Mouse (Mus musculus) heart, adult 11 months (tissue): ENCODE measurements around the gene Hnf4a.

Experiments used
- DNase-seq: peaks from one replicate; pipeline ENCODE4 v3.0.0; 2022

Gene Hnf4a

DNA sequence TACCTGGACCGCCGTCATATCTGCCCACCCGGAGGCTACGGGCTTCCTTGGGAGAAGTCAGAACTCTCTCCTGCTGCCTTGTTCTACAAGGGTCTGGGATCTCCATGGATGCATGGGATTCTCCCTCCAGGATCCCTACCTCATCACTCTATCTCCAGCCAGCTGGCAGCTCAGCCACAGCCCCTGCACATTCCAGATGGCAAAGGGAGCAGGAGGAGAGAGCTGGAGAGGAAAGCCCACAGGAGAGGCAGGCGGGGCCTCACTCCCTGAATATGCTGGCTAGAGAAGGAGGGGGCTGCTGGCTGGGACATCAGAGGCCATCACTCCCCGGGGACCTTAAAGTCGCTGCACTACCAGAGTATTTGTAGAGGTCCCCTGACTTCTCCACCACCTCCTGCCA lies 15.3 kb upstream of the Hnf4a start:
- no peak for DNase-seq

DNA sequence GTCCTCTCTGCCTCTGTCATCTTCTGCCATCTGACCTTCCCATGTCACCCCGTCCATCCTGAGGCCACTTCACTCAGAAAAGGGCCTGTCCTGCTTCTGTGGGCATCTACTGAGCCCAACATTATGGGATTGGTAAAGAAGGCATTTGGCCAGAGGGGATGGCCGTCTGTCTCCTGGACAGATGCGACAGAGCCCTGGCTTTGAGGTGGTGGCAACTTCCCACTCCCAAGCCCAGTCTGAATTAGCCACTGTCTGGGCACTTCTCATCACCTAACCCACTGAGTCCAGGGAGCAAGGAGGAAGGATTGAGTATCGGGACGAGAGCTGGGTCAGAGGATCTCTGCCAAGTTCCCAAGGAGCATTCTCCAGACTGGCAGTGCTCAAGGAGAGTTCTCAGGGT lies 14.6 kb upstream of the Hnf4a start, which contains the start of gene R3hdml:
Gene R3hdml (plus strand): TSS at position 301 of the 400 bp plus-strand sequence.
- no peak for DNase-seq

DNA sequence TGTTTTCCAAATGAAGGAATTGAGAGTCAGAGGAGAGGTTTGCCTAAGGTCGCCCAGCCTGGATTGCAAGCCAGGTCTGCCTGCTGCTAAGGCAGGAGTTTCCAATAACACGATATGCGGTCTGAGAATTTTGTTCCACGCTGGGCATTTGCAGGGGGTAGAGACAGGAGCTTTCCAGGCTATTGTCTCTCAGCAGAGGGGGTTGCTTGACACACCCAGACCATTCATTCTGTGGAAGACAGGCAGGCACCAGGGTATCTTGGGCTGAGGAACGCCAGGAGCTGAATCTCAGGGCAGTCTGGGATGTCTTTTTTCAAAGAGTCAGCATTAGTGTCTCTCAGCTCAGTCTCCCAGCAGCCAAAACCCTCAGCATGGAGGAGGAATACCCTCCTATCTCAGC lies 13.6 kb upstream of the Hnf4a start:
- no peak for DNase-seq

DNA sequence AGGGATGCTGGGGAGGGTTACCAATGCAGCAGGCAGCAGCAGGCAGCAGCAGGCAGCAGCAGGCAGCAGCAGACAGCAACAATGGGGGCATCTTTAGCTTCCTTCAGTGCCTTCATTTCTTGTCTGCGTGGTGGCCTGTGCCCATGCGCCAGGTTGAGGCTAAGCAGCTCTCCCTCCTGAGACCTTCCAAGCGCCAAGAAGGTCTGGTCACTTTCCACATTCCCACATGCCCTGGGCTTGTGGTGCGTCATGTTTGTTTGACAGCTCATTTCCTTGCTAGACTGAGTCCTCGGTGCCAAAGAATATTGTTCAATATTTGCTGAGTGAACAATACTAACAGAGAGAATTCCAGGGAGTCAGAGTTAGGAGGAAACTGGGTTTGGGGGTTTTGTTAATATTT lies 12.6 kb upstream of the Hnf4a start:
- DNase-seq: no peak

DNA sequence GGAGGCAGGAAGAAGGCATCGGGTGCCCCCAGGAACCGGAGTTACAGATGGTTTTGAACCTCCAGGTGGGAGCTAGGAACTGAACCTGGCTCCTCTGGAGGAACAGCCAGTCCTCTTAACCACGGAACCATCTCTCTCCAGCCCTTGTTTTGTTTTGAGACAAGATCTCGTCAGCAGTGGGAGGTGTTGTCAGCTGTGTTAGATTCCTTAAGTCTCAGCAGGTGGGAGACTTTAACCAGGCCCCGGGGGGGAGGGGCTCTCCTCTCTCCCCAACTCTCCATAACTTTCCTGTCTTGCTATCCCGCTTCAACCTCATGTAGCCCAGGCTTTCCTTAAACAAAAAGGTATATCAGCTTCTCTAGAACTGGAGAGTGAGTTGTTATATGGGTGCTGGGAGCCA lies 12.2 kb upstream of the Hnf4a start:
- DNase-seq: no peak

DNA sequence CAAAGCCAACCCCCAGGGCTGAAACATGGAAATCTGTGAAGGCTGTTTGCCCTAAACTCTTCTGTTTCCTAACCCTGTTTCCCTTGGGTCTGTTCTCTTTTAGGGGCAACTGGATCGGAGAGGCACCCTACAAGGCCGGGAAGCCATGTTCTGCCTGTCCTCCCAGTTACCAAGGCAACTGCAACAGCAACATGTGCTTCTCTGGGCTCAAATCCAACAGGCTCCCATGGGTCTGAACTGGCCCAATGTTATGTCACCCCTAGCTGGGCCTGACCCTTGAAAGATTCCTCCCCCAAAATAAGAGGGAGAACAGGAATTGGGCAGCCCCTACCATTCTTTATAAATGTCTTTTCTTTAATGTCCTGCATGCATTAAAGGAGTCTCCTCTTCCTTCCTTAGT lies 4.4 kb upstream of the Hnf4a start:
- DNase-seq: peak; percentile 95

DNA sequence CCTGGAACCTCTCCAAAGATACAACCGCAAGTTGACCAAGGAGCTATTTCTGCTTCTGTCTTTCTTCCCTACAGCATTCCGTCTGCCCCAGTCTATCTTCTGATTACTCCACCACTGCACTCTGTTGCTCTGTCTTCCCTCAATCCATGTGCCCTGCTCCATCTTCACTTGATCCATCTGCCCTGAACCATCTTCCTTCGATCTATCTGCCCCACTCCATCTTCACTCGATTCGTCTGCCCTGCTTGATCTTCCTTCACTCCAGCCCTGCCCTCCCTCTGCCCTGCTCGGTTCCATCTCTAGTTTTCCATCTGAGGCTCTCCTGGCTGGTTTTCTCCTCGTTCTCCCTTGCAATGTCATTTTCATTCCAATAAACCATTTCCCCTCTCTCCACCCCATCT lies 3.4 kb upstream of the Hnf4a start:
- no peak for DNase-seq

DNA sequence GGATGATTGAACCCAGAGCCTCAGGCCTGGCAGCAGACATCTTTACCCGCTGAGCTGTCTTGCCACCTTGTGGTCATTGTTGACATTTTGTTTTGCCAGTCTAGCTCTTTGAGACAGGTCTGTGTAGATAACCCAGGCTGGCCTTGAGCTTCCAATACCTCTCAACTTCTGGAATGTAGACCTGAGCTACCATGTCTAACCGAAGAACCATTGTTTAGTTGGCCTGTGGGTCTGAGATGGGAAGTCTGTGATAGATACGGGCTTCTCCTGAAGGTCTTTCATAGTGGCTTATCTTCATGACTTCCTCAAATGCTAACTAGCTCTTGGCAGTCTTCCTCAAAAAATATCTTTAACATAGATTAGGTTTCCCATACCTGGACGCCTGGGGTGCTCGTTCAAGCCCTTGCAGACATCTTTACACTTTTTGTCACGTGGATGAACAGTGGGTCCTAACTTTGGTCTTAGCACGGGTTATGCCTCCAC lies 19.2 kb downstream of the Hnf4a start:
- DNase-seq: no peak

DNA sequence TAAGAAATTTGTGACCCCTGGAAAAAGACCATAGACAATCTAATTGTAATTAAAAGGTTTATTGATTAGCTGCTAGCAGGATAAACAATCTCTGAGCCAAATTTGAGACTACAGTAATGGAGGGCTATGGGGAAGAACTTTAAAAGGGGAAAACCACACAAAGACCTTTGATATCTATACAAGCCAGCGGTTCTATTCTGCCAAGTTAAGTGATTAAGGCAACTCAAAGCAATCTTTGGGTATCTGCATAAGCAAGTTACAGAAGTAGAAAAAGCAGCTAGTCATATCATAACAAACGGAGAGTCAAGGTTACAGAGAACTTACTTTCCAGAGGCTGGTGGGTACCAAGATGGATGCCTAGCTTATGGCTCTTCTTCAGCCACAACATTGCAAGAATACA lies 20.9 kb downstream of the Hnf4a start:
- DNase-seq: no peak

DNA sequence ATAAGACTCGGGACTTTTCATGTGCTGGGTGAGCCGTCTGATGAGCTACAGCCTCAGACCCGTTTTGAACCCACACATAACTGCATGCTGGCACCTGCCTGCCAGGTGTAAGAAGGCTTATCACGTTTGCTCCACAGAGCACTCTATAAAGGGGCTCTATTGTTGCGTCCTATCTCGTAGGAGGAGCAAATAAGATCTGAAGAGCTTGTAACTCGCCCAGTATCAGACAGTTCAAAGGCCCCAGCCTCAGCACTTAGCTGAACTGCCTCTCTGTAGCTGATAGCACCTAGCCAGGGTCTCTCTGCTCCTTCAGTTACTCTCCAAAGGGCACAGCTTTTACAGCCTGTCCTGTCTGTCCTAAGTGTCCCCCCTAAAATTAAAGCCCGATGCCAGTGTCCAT lies 23.8 kb downstream of the Hnf4a start:
- DNase-seq: no peak

DNA sequence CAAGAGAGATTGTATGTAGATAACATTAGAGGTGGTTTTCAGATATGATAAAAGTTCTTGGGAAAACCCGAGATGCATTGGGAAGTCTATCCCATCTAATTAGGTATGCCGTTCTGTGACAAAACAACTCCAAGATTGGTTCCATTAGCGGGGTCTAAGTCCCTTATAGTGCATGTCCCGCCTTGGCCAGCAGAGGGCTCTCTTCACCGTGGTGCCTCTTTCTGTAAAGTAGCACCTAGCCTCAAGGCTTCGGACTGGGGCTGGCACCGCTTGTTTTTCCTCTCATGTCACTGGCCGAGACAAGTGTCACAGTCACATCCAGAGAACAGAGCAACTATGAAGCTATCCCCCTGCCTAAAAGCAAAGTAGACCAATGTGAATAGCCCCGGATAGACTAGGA lies 25.3 kb downstream of the Hnf4a start:
- DNase-seq: peak; percentile 95

DNA sequence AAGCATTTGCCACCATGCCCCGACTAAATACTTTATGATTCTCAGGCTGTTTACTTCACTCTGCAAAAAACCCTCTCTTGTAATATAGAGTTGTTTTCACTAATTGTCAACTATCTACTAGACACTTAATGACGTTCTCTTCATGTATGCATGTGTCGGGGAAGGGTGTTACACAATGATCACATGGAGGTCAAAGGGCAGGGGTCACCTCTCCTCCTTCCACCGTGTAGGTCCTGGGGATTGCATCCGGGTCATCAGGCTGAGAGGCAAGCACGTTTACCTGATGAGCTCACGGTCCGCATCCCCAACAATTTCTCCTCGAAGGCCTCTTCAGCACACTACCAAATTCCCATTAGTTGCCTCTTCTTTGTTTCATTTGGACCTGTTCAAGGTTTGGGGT lies 26.6 kb downstream of the Hnf4a start:
- DNase-seq: peak; percentile 78

DNA sequence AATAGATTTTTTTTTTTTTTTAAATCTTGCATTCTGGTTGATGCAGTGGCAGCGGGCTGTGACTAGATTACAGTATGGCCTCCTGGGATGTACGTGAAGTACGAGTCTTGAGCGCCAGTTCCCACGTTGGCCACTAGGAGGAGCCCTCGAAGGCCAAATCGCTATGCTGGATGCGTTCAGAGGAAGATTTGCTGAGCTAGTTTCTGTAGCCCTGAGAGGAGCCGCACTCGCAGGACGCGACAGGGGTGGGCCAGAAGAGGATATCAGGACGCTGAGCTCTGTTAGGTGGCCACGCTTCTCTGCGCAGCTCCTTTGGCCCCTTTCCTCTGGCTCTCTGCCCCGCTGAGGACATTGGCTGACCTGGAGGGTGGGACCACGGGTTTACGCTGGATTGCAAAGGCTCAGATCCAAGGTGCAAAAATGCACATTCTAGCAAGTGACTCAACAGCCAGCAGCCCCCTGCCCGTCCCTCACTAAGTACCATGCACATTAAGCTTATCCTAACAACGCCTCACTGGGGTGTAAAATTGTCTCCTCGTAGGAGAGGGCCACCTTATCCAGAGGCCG lies 28.4 kb downstream of the Hnf4a start:
- DNase-seq: peak; percentile 98

DNA sequence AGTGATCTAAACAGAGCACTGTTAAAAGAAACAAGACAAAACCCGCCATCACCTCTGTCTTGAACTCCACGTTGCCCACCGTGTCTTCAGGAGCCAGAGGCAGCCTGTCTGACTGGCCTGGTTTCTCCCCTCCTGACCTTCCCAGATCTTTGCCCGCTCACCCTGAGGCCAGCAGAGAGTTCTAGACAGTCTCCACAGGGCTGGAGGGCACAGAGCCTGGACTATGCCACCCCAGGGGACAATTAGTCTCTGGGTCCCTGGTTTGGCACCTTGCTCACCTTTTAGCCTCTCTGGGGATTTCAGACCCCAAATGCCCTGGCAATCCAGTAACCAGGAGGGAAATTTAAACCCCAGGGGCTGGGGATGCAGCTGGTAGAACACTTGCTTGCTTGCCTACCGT lies 30.8 kb downstream of the Hnf4a start:
- DNase-seq: peak; percentile 68

DNA sequence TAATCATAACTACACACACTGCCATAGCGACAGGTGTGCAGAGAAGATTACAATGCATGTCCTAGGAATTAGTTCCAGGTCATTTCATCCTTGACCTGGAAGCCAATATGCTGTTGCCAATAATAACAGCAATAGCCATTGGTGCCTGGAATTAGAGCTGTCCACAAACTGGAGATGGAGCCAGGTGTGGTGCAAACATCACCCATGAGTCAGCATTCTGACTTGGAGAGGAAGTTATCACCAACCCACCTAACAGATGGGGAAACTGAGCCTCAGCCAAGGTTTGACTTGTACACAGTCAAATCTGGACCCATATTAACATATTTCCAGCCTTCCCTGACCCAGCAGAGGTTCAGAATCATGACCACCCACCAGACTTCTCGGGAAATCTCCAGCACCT lies 31.8 kb downstream of the Hnf4a start:
- DNase-seq: no peak

DNA sequence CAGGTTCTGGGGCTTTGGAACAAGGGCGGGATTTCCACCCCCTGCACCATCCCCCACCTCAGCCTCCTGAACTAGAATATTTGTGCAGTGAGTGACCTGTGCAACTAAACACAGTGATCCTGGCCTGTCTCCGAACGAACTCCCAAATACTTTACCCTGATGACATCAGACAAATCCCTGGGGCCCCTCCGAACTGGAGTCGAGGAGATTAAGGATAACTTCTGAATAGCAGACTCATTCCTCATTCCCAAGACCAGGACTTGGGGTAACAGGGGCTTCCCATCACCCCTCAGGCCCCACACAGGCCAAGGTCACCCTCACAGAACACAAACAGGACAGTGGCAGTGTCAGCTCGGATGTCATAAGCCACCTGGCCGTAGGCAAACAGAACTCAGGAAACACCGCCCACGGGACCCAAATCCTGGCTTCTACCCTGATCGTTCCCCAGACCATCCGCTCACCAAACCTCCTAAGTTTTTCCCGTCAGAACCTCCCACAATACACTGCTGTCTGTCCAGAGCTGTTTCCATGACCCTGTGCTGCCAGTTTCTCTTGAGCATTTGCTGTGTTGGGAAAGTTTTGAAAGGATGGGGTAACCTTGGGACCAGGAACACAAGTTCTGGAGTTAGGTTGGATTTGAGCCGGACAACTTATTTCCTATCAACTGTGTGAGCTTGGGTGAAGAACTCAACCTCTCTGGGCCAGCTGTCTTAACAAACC lies 32.9 kb downstream of the Hnf4a start:
- DNase-seq: peak; percentile 95

DNA sequence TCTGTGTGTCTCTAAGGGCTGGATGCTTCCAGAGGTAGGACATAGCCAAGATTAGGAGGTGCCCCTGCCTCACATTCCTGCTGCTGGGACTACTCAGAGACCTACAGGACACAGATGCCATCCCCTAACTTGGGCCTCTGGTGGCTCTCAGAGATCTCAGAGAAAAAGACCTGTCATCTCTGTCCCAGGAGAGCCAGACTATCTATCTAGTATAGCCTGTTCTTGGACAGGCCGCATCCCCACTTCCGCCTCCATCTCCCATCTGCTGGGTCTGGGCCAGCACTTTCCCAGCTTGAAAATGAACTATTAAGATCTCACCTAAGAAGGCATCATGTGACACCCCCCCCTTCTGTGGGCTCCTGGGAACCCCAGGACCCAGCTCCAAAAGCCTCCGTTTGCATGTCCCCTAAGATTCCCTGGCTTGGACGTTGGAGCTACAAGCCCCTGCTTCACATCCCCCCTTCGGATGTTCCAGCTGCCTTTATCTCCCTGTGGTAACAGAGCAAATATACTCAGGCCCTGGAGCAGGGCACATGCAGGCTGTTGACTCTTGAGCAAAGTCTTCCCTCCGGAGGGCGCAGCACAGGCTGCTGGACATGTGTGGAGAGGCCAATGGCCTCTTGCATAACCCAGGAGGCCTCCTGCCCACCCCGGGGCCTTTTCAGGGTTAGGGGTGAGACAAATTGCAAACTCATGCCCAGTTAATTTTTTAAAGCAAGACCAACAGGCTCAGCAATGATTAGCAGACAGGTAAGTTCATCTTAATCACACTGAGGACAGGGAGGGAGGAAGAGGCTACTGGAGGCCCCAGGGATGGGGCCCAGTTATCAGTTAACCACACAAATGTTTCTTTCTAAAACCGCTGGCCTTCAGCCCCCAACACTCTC lies 33.9 kb downstream of the Hnf4a start:
- DNase-seq: peak; percentile 95

DNA sequence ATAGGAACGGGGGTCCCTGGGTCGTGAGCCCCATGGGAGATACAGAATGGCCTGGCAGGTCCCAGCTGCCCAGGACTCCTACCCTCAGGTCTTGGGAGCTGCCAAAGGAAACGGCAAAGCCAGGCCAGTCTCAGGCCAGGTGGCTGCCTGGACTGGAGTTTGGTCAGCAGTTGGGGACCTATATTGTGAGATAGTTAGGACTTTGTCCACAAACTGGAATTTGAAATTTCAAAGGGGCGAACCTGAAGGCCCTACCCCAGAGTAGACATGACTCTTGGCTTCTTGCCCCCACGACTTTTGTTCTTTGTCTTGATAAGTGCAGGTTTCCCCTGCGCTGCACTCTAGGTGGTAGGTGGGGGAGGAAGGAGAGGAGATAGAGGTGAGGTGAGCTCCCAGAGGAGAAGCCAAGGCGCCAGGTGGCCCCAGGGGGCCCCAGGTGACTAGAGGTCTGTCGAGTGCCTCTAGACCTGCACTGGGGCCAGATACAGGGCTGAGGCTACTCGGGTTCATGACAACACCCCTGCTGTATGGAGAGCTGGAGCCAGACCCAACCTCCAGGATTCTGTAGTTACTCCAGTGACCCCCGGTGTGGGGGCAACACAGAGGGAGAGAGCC lies 35.1 kb downstream of the Hnf4a start:
- DNase-seq: peak; percentile 89

DNA sequence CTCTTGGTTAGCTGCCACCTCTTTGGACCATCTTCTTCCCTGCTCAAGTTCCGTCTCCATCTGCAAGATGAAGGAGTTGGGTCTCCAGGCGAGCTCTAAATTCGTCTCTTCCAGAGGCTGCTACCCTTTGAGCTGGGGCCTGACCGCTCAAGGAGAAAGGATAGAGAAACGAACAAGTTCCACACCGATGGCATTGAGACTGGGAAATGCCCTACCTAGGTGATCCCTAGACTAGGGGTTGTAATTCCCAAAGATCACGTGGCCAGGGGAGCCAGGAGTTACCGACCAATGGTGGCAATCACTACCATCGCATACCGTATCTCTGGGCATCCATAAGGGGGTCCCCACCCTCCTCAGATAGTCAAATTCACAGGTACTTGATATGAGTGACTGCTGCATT lies 36.1 kb downstream of the Hnf4a start:
- no peak for DNase-seq

DNA sequence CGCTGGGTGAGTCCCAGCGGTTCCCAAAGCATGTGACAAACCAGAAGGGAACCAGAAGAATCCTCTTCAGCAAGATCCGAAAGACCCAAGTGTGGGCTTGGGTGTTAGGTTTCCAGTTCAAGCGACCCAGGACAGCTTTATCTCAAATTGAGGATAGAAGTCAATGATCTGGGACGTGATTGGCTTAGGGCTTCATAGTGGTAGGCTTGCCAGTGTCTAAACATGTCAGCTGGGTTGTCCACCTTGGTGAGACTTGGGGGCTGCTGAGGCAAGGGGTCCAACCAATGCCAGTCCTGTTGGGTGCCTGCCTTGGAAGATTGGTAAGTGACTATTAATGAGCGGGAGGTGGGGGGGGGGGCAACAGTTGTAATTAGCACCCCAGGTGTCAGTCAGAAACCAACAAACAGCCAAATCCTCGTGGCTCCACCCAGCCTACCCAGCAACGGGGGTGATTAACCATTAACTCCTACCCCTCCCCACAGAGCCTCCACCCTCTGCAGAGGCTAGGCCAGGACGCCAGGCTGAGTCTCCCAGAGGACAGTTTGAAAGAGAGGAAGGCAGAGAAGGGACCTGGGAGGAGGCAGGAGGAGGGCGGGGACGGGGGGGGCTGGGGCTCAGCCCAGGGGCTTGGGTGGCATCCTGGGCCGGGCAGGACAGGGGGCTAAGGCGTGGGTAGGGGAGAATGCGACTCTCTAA lies 40.2 kb downstream of the Hnf4a start:
- DNase-seq: no peak

DNA sequence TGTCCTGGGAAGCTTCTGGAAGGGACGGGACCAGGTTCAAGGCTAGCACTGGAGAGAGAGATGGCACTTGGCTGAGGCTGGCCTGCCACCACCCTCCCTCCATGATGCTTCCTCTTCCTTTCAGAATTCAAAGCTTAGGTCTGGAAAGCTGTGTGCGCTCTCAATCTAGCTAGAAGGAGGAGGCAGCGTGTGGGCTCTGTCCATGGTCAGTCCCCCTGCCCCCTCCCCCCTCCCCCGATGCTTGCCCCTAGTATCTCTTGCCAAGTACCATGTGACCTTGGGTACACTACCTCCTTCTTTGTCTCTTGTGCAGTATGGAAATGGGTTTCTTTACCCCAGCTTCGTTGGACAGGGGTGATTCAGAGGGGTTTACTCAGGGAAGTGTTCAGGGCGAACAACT lies 42.2 kb downstream of the Hnf4a start:
- DNase-seq: no peak

DNA sequence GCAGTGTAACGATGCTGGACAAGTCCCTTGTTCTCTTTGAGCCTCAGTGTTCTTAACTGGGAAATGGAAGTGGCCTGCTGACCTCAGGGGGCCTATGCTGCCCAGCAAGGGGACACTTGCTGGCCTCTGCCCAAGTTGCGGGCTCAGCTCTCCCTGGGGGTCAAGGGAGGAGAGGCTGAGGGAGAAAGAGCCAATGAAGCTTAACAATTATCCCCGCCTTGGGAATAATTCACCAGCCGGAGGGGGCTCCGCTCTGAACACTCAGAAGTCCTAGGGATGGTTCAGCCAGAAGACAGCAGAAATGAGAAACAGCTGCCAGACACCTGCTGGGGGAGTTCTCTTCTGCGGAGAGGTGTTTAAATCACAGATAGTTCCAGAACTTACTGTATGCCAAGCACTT lies 43.2 kb downstream of the Hnf4a start:
- no peak for DNase-seq

DNA sequence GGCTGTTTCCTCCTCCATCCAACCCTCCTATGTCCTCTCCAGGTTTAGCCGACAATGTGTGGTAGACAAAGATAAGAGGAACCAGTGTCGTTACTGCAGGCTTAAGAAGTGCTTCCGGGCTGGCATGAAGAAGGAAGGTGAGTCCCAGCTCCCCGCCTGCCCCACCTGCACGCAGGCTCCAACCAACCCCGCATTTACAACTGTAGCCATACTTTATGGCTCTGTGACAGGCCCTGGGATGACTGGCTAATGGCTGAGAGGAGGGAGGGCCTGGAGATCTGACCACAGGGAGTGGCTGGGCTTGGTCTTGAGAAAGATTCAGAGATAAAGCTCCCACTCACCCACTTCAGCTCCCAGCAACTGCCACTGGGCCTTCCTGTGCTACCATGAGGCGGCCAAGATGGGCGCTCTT lies 45.9 kb downstream of the Hnf4a start:
- no peak for DNase-seq
